Mouse (Mus musculus): ENCODE data around the gene Cnnm3. TPM values are rescaled to one million over a fixed set of nuclear protein-coding genes. Genes with fewer than 3 reads are reported as not detected.

The Cnnm3 gene
- polyA plus RNA-seq, 1 experiment, result 46.2 TPM

DNA sequence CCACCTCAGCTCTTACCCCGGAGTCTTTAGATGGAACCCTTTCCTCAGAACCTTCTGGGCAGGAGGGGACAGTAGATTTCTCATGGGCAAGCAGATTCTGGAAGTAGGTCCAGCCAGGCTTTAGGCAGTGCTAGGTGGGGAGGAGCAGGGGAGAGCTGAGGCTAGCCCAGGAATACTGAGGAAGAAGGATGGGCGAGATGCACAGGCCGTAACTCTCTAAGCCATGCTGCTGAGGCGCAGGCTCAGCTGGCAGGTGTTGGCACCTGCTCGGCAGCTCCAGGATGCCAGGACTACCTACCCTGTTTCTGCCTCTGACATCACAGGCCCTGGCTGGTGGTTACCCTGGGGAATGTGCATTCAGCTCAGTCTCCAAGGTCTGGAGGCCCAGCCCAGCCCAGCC lies 58.7 kb downstream of the Cnnm3 start:
- WGBS, result 91% methylated on average over 5 of the region's 5 CpGs
- DNase-seq, result no peak

GRCm38 (mm10) chr1:36571627-36572026 lies 60.0 kb downstream of the Cnnm3 start:
- 60% methylated on average over 6 of the region's 6 CpGs for WGBS
- TF ChIP-seq POLR2A (IDR thresholded peaks at IDR 0.05; ENCODE audit: borderline replicate concordance, insufficient read depth, low read length), result no peak
- no peak for TF ChIP-seq CTCF (IDR thresholded peaks at IDR 0.05; ENCODE audit: borderline replicate concordance, insufficient read depth, low read depth, low read length)
- no peak for DNase-seq
- H3K4me3 ChIP-seq (replicated peaks; ENCODE audit: insufficient read depth, low read depth, low read length), result no peak overlapping the region
- no peak overlapping the region for H3K27ac ChIP-seq (ENCODE audit: insufficient read depth, low read length)
- H3K27me3 ChIP-seq (ENCODE audit: control insufficient read depth, insufficient read depth, low read length), result no peaks in the 10 kb centered on the region
- H3K4me1 ChIP-seq (ENCODE audit: control insufficient read depth, insufficient read depth, low read length), result peaks cover 9% of the 10 kb centered on the region

More for the DNA sequence above, 58.7 kb downstream of the Cnnm3 start:
- no peaks in the 10 kb centered on the region for H3K27me3 ChIP-seq (ENCODE audit: control insufficient read depth, insufficient read depth, low read length)
- peaks cover 9% of the 10 kb centered on the region for H3K4me1 ChIP-seq (ENCODE audit: control insufficient read depth, insufficient read depth, low read length)
- no peak overlapping the region for H3K4me3 ChIP-seq (replicated peaks; ENCODE audit: insufficient read depth, low read depth, low read length)
- no peak overlapping the region for H3K27ac ChIP-seq (ENCODE audit: insufficient read depth, low read length)
- no peak for TF ChIP-seq CTCF (IDR thresholded peaks at IDR 0.05; ENCODE audit: borderline replicate concordance, insufficient read depth, low read depth, low read length)
- no peak for TF ChIP-seq POLR2A (IDR thresholded peaks at IDR 0.05; ENCODE audit: borderline replicate concordance, insufficient read depth, low read length)

GRCm38 (mm10) chr1:36572140-36572700 lies 60.6 kb downstream of the Cnnm3 start:
- no peaks in the 10 kb centered on the region for H3K27me3 ChIP-seq (ENCODE audit: control insufficient read depth, insufficient read depth, low read length)
- H3K4me1 ChIP-seq (ENCODE audit: control insufficient read depth, insufficient read depth, low read length), result peaks cover 9% of the 10 kb centered on the region
- DNase-seq, result no peak
- TF ChIP-seq CTCF (IDR thresholded peaks at IDR 0.05; ENCODE audit: borderline replicate concordance, insufficient read depth, low read depth, low read length) (no peak), POLR2A (IDR thresholded peaks at IDR 0.05; ENCODE audit: borderline replicate concordance, insufficient read depth, low read length) (no peak)
- no peak overlapping the region for H3K4me3 ChIP-seq (replicated peaks; ENCODE audit: insufficient read depth, low read depth, low read length)
- 85% methylated on average over 2 of the region's 2 CpGs for WGBS
- no peak overlapping the region for H3K27ac ChIP-seq (ENCODE audit: insufficient read depth, low read length)

DNA sequence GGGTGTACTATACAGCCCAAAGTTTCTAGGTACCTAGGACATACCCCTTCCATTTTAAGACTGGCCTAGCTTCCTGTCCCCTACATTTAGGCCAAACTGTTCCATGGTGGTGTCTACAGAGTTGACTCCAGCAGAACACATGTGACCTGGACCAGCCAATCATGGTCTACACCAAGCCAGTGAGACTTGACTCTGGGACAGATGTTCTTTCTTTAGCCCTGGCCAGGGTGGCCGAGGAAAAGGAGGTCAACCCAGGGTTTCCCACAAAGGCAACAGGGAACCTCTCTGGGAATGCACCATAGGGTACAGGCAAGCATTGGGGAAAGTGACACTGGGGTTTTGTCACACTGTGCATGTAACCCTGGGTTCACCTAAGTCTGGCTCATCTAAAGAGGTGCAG lies 61.0 kb downstream of the Cnnm3 start:
- 72% methylated on average over 1 of the region's 1 CpGs for WGBS
- no peak overlapping the region for H3K4me3 ChIP-seq (replicated peaks; ENCODE audit: insufficient read depth, low read depth, low read length)
- H3K27me3 ChIP-seq (ENCODE audit: control insufficient read depth, insufficient read depth, low read length), result no peaks in the 10 kb centered on the region
- TF ChIP-seq CTCF (IDR thresholded peaks at IDR 0.05; ENCODE audit: borderline replicate concordance, insufficient read depth, low read depth, low read length) (no peak), POLR2A (IDR thresholded peaks at IDR 0.05; ENCODE audit: borderline replicate concordance, insufficient read depth, low read length) (no peak)
- DNase-seq, result no peak
- no peak overlapping the region for H3K27ac ChIP-seq (ENCODE audit: insufficient read depth, low read length)
- H3K4me1 ChIP-seq (ENCODE audit: control insufficient read depth, insufficient read depth, low read length), result peaks cover 9% of the 10 kb centered on the region

DNA sequence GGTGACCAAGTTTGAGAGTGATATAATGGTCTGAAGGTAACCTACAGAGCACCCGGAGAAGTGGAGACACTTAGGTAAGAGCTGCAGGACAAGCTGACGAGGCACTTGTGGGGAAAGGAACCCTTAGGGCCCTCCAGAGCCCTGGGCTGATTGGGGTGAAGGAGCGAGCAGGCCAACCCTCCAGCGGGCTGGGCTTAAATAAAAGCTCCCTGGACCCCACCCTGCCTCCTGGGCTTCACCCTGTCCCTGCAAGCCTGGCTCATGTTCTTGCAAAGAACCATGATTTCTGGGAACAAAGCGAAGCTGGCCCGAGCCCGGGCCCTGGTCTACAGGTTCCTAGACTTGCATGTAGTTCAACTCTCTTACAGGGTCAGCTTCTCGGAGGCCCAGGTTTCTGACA lies 61.9 kb downstream of the Cnnm3 start:
- DNase-seq, result no peak
- no peak overlapping the region for H3K27ac ChIP-seq (ENCODE audit: insufficient read depth, low read length)
- 95% methylated on average over 8 of the region's 8 CpGs for WGBS
- peaks cover 9% of the 10 kb centered on the region for H3K4me1 ChIP-seq (ENCODE audit: control insufficient read depth, insufficient read depth, low read length)
- TF ChIP-seq CTCF (IDR thresholded peaks at IDR 0.05; ENCODE audit: borderline replicate concordance, insufficient read depth, low read depth, low read length), result no peak
- no peak for TF ChIP-seq POLR2A (IDR thresholded peaks at IDR 0.05; ENCODE audit: borderline replicate concordance, insufficient read depth, low read length)
- H3K4me3 ChIP-seq (replicated peaks; ENCODE audit: insufficient read depth, low read depth, low read length), result no peak overlapping the region
- H3K27me3 ChIP-seq (ENCODE audit: control insufficient read depth, insufficient read depth, low read length), result no peaks in the 10 kb centered on the region

DNA sequence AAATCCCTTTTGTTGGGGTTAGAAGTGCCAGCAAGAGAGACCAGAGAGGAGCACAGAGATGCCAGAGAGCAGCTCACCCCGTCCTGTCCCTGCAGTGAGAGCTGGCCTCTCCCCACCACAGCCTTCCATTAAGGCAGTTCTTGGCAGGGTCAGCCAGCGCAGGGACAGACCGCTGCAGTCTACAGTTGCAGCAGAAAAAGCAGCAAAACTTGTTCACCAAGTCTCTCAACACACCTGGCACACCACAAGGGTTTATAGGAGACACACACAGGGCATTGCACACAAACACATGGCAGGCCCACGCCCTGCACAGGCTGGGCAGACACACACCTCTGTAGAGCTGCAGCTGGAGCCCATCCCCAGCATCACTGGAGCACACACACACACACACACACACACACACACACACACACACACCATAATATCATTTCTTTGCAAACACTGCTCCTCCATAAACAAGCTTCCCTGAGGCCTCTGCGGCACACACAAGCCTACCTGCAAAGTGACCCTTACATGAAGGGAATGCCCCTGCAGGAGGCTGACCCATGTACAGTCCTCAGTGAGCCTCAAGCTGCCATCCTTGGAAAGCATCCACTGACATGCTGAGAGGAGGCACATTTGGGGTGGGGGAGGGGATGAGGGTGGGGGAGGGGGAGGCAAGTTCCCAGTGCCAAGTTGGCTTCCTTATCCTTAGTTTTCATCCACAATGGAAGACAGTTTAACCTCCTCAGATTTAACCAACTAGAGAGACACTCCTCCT lies 62.7 kb downstream of the Cnnm3 start:
- TF ChIP-seq CTCF (IDR thresholded peaks at IDR 0.05; ENCODE audit: borderline replicate concordance, insufficient read depth, low read depth, low read length) (no peak), POLR2A (IDR thresholded peaks at IDR 0.05; ENCODE audit: borderline replicate concordance, insufficient read depth, low read length) (no peak)
- Histone ChIP-seq H3K4me1 (ENCODE audit: control insufficient read depth, insufficient read depth, low read length) (peaks cover 9% of the 10 kb centered on the region), H3K27me3 (ENCODE audit: control insufficient read depth, insufficient read depth, low read length) (no peaks in the 10 kb centered on the region), H3K4me3 (replicated peaks; ENCODE audit: insufficient read depth, low read depth, low read length) (no peak overlapping the region), H3K27ac (ENCODE audit: insufficient read depth, low read length) (no peak overlapping the region)
- WGBS, result 75% methylated on average over 5 of the region's 5 CpGs
- no peak for DNase-seq

DNA sequence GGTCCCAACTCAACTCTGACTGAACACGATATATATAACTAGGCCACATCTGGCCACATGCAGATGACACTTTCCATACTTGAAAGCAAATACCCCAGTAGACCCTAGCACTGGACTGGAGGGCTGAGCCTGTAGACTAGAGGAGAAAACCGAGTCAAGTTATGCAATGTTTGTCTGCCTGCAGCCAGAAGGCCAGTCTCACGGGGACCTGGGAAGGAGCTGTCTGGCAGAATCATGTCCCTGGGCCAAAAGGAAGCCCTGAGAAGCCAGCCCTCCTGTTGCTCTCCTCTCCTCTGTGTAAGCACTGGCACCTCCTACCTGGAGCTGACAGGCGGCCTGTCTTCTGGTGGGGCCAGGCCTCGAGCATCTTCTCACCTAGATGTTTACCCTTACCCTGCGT lies 63.7 kb downstream of the Cnnm3 start:
- no peak overlapping the region for H3K4me3 ChIP-seq (replicated peaks; ENCODE audit: insufficient read depth, low read depth, low read length)
- no peaks in the 10 kb centered on the region for H3K27me3 ChIP-seq (ENCODE audit: control insufficient read depth, insufficient read depth, low read length)
- no peak for DNase-seq
- H3K4me1 ChIP-seq (ENCODE audit: control insufficient read depth, insufficient read depth, low read length), result peaks cover 16% of the 10 kb centered on the region
- WGBS, result 48% methylated on average over 6 of the region's 6 CpGs
- H3K27ac ChIP-seq (ENCODE audit: insufficient read depth, low read length), result no peak overlapping the region
- TF ChIP-seq POLR2A (IDR thresholded peaks at IDR 0.05; ENCODE audit: borderline replicate concordance, insufficient read depth, low read length), result no peak
- TF ChIP-seq CTCF (IDR thresholded peaks at IDR 0.05; ENCODE audit: borderline replicate concordance, insufficient read depth, low read depth, low read length), result no peak
